Mouse (Mus musculus) hindbrain, embryonic 15.5 days (tissue): ENCODE data around the gene Fam71a. TPM values are rescaled to one million over a fixed set of nuclear protein-coding genes. Genes with fewer than 3 reads are reported as not detected.

Source experiments
- polyA plus RNA-seq: library from polyadenylated mRNA; unstranded; fragments of >200 nt; fragmentation: Nextera tagmentation; extraction: Ambion mirVana; gene quantifications from 2 replicates; pipeline ENCODE4 v1.2.1, GENCODE M21; 2015

Gene Fam71a
- polyA plus RNA-seq, 1 experiment from 2014 or later: not detected

Other genes with a start within 250 kb of the Fam71a start
- gene Angel2, start 239.7 kb downstream of the Fam71a start, polyA plus RNA-seq: 43.9 and 48.6 TPM in 2 replicates
- 77.3 and 83.6 TPM in 2 replicates for gene Vash2, start 185.5 kb downstream of the Fam71a start, polyA plus RNA-seq
- gene Flvcr1, start 138.7 kb downstream of the Fam71a start, polyA plus RNA-seq: 9.9 and 10.2 TPM in 2 replicates
- not detected in 2 replicates for gene Spata45, start 128.2 kb downstream of the Fam71a start, polyA plus RNA-seq
- gene Tatdn3, start 101.9 kb downstream of the Fam71a start, polyA plus RNA-seq: 14.5 TPM in 2 replicates
- 4.6 and 4.9 TPM in 2 replicates for gene Nsl1, start 101.8 kb downstream of the Fam71a start, polyA plus RNA-seq
- 2.0 and 2.3 TPM in 2 replicates for gene Batf3, start 67.0 kb downstream of the Fam71a start, polyA plus RNA-seq
- gene Atf3, start 53.2 kb upstream of the Fam71a start, polyA plus RNA-seq: 0.73 and 1.8 TPM in 2 replicates
- gene Nenf, start 153.4 kb upstream of the Fam71a start, polyA plus RNA-seq: 138 TPM in 2 replicates
- gene Tmem206, start 161.1 kb upstream of the Fam71a start, polyA plus RNA-seq: 35.9 and 36.1 TPM in 2 replicates
- gene Ppp2r5a, start 238.5 kb upstream of the Fam71a start, polyA plus RNA-seq: 9.6 and 9.9 TPM in 2 replicates